Mouse (Mus musculus) thymus, adult 18-20 months (tissue): Measurements from ENCODE around the gene C1qtnf12.

Source experiments
- DNase-seq, 2 experiments: peaks; one replicate each; pipeline ENCODE4 v3.0.0; 2022; ENCODE audit warnings: mixed read lengths in 2 of 2

C1qtnf12 gene

GRCm38 (mm10) chr4:156004109-156004508 lies 42.0 kb downstream of the C1qtnf12 start:
- no peak for DNase-seq

GRCm38 (mm10) chr4:156008369-156008768 lies 46.3 kb downstream of the C1qtnf12 start:
- no peak for DNase-seq

GRCm38 (mm10) chr4:156013637-156014036 lies 51.5 kb downstream of the C1qtnf12 start, which contains the start of gene Tnfrsf4:
TSS of gene Tnfrsf4 (plus strand) at chr4:156013843.
- no peak for DNase-seq

- no peak for DNase-seq
Measured at GRCm38 (mm10) chr4:156014436-156014835, 52.3 kb downstream of the C1qtnf12 start.
